Mouse (Mus musculus) left cerebral cortex, postnatal 25 days (tissue): ENCODE results near the gene Rhobtb1. TPM values are rescaled to one million over a fixed set of nuclear protein-coding genes. Genes with fewer than 3 reads are reported as not detected.
A peak's percentile ranks its signal among the peaks of the same experiment; 100 is the strongest.

Source experiments
- DNase-seq, 2 experiments: peaks; one replicate each; pipeline ENCODE4 v3.0.0; 2022; ENCODE audit warnings: low spot score in 2 of 2, mixed read lengths in 1 of 2
- intact Hi-C: fragments of 180-260 bp; cut with DNase I; formaldehyde crosslinking; loops from one replicate; pipeline ENCODE4 v1.15.1; 2025
- total RNA-seq, 2 experiments: library from RNA; stranded (reverse); gene quantifications; 2 replicates each; pipeline ENCODE4 v1.2.3; 2021

Gene Rhobtb1
- total RNA-seq, 2 experiments from 2014 or later, result 6.3 to 6.7 TPM

- intact Hi-C loops, result loop anchor here (5.0 to 10.0 kb wide), 2 partner anchors 90 to 403 kb away; partner anchors contain the start of gene A930033H14Rik
Measured at GRCm38 (mm10) chr10:69304819-69305218, 153.6 kb downstream of the Rhobtb1 start.

GRCm38 (mm10) chr10:69305600-69305999, 154.4 kb downstream of the Rhobtb1 start:
- DNase-seq, result no peak
- intact Hi-C loops, result loop anchor here (5.0 to 10.0 kb wide), 2 partner anchors 91 to 403 kb away; partner anchors contain the start of gene A930033H14Rik

More at GRCm38 (mm10) chr10:69304819-69305218, 153.6 kb downstream of the Rhobtb1 start:
- no peak for DNase-seq

GRCm38 (mm10) chr10:69306205-69306604, 155.0 kb downstream of the Rhobtb1 start:
- intact Hi-C loops, result loop anchor here (5.0 to 10.0 kb wide), 2 partner anchors 91 to 404 kb away; partner anchors contain the start of gene A930033H14Rik
- DNase-seq, result no peak

GRCm38 (mm10) chr10:69307067-69307466, 155.8 kb downstream of the Rhobtb1 start:
- peak; percentile 60 to 72 for DNase-seq
- intact Hi-C loops, result loop anchor here (1.0 to 10.0 kb wide), 3 partner anchors 92 to 405 kb away; partner anchors contain the start of gene A930033H14Rik

- intact Hi-C loops, result loop anchor here (5.0 to 10.0 kb wide), 2 partner anchors 94 to 407 kb away; partner anchors contain the start of gene A930033H14Rik
- no peak for DNase-seq
Measured at GRCm38 (mm10) chr10:69309109-69309508, 157.9 kb downstream of the Rhobtb1 start.

- DNase-seq, result no peak
- intact Hi-C loops, result no loop called here
Measured at GRCm38 (mm10) chr10:69311867-69312266, 160.6 kb downstream of the Rhobtb1 start.

GRCm38 (mm10) chr10:69313944-69314343, 162.7 kb downstream of the Rhobtb1 start:
- intact Hi-C loops, result no loop called here
- DNase-seq, result no peak

GRCm38 (mm10) chr10:69318514-69318913, 167.3 kb downstream of the Rhobtb1 start:
- DNase-seq, result no peak
- intact Hi-C loops, result no loop called here

GRCm38 (mm10) chr10:69320667-69321518, 169.7 kb downstream of the Rhobtb1 start:
- DNase-seq, result peak; percentile 79 to 81
- intact Hi-C loops, result loop anchor here (2.0 to 5.0 kb wide), 2 partner anchors 418 to 859 kb away; no protein-coding TSS in a partner anchor

- no peak for DNase-seq
- intact Hi-C loops, result loop anchor here (2.0 to 5.0 kb wide), 2 partner anchors 419 to 859 kb away; no protein-coding TSS in a partner anchor
Measured at GRCm38 (mm10) chr10:69321519-69322035, 170.3 kb downstream of the Rhobtb1 start.

GRCm38 (mm10) chr10:69323986-69324385, 172.8 kb downstream of the Rhobtb1 start:
- intact Hi-C loops, result loop anchor here (5.0 kb wide), 1 partner anchor 862 kb away; no protein-coding TSS in a partner anchor

GRCm38 (mm10) chr10:69324816-69325215, 173.6 kb downstream of the Rhobtb1 start:
- intact Hi-C loops, result loop anchor here (5.0 kb wide), 1 partner anchor 863 kb away; no protein-coding TSS in a partner anchor
- DNase-seq, result no peak

More at GRCm38 (mm10) chr10:69323986-69324385, 172.8 kb downstream of the Rhobtb1 start:
- DNase-seq, result no peak

- intact Hi-C loops, result no loop called here
- peak in 1 of 2 experiments; percentile 35 for DNase-seq
Measured at GRCm38 (mm10) chr10:69326433-69326832, 175.2 kb downstream of the Rhobtb1 start.

GRCm38 (mm10) chr10:69327362-69327761, 176.1 kb downstream of the Rhobtb1 start:
- DNase-seq, result no peak
- intact Hi-C loops, result no loop called here

GRCm38 (mm10) chr10:69328029-69328655, 176.9 kb downstream of the Rhobtb1 start:
- DNase-seq, result no peak
- intact Hi-C loops, result no loop called here

- intact Hi-C loops, result no loop called here
- no peak for DNase-seq
Measured at GRCm38 (mm10) chr10:69328656-69329046, 177.4 kb downstream of the Rhobtb1 start.

GRCm38 (mm10) chr10:69331231-69331630, 180.0 kb downstream of the Rhobtb1 start:
- intact Hi-C loops, result no loop called here
- DNase-seq, result no peak

- intact Hi-C loops, result no loop called here
- no peak for DNase-seq
Measured at GRCm38 (mm10) chr10:69333212-69333611, 182.0 kb downstream of the Rhobtb1 start.

- DNase-seq, result peak; percentile 19 to 54
- intact Hi-C loops, result no loop called here
Measured at GRCm38 (mm10) chr10:69334271-69335194, 183.3 kb downstream of the Rhobtb1 start.
